Mouse (Mus musculus) left cerebral cortex, adult 11 months (tissue): ENCODE measurements around the gene Dctn2.

Experiments
- DNase-seq: peaks from one replicate; pipeline ENCODE4 v3.0.0; 2022; ENCODE audit warnings: low spot score

Gene Dctn2

GRCm38 (mm10) chr10:127263631-127264030 lies 2.5 kb upstream of the Dctn2 start:
- no peak for DNase-seq

- no peak for DNase-seq
Measured at GRCm38 (mm10) chr10:127264336-127264735, 1.8 kb upstream of the Dctn2 start.

- DNase-seq = no peak
Measured at GRCm38 (mm10) chr10:127264971-127265370, 1.2 kb upstream of the Dctn2 start.

- DNase-seq = no peak
Measured at GRCm38 (mm10) chr10:127265727-127266111, 449 bp upstream of the Dctn2 start.

GRCm38 (mm10) chr10:127267318-127267717 lies 1.1 kb downstream of the Dctn2 start:
- DNase-seq = no peak

GRCm38 (mm10) chr10:127268401-127268800 lies 2.2 kb downstream of the Dctn2 start:
- DNase-seq = no peak

- DNase-seq = no peak
Measured at GRCm38 (mm10) chr10:127269036-127269435, 2.9 kb downstream of the Dctn2 start.

GRCm38 (mm10) chr10:127269884-127270283 lies 3.7 kb downstream of the Dctn2 start:
- no peak for DNase-seq

- DNase-seq = no peak
Measured at GRCm38 (mm10) chr10:127272371-127272770, 6.2 kb downstream of the Dctn2 start.

- no peak for DNase-seq
Measured at GRCm38 (mm10) chr10:127274261-127275022, 8.3 kb downstream of the Dctn2 start.

GRCm38 (mm10) chr10:127279730-127280129 lies 13.6 kb downstream of the Dctn2 start:
- no peak for DNase-seq

- DNase-seq = no peak
Measured at GRCm38 (mm10) chr10:127281316-127281715, 15.1 kb downstream of the Dctn2 start.

- DNase-seq = no peak
Measured at GRCm38 (mm10) chr10:127282620-127283215, 16.6 kb downstream of the Dctn2 start.

GRCm38 (mm10) chr10:127284105-127284622 lies 18.0 kb downstream of the Dctn2 start:
- DNase-seq = no peak

- no peak for DNase-seq
Measured at GRCm38 (mm10) chr10:127284724-127285500, 18.7 kb downstream of the Dctn2 start.

GRCm38 (mm10) chr10:127285644-127286043 lies 19.5 kb downstream of the Dctn2 start:
- no peak for DNase-seq

- no peak for DNase-seq
Measured at GRCm38 (mm10) chr10:127286194-127286593, 20.0 kb downstream of the Dctn2 start.

- DNase-seq = no peak
Measured at GRCm38 (mm10) chr10:127286730-127287129, 20.6 kb downstream of the Dctn2 start.

- no peak for DNase-seq
Measured at GRCm38 (mm10) chr10:127287271-127287935, 21.2 kb downstream of the Dctn2 start.

GRCm38 (mm10) chr10:127287936-127288293 lies 21.7 kb downstream of the Dctn2 start:
- no peak for DNase-seq

- DNase-seq = no peak
Measured at GRCm38 (mm10) chr10:127288328-127288799, 22.2 kb downstream of the Dctn2 start.
